Mouse (Mus musculus): ENCODE results near the gene Ms4a10.

GRCm38 (mm10) chr19:10984551-10984950, 10.1 kb upstream of the Ms4a10 start:
- TF ChIP-seq CTCF (IDR thresholded peaks at IDR 0.05; ENCODE audit: extremely low read depth, insufficient read length, insufficient replicate concordance, low read depth, low read length) = no peak
- TF ChIP-seq POLR2A (IDR thresholded peaks at IDR 0.05; ENCODE audit: low read depth, low read length) = no peak

Measured in small intestine, adult 2 months (tissue).